Mouse (Mus musculus): ENCODE measurements around the gene Ppif.

GRCm38 (mm10) chr14:25725032-25725497 is 31.1 kb downstream of the Ppif start:
- no peak for TF ChIP-seq BHLHE40 (IDR thresholded peaks at IDR 0.05; ENCODE audit: low read depth, low read length)
- no peak for TF ChIP-seq CTCF (conservative IDR thresholded peaks at IDR 0.05 in 1 of 2, IDR thresholded peaks at IDR 0.05 in 1 of 2; ENCODE audit: low read depth in 2 of 2, low read length in 2 of 2)
- TF ChIP-seq ZNF384 (IDR thresholded peaks at IDR 0.05; ENCODE audit: low read depth, low read length): no peak
- no peak for TF ChIP-seq KAT2A (IDR thresholded peaks at IDR 0.05; ENCODE audit: insufficient replicate concordance, low read length)
